Mouse (Mus musculus) liver, embryonic 14.5 days (tissue): ENCODE data around the gene Lpp.

Source experiments
- CTCF ChIP-seq: IDR thresholded peaks from 2 replicates; pipeline ENCODE4 v1.5.1; 2016; ENCODE audit warnings: antibody characterized with exemption, low read depth, control low read depth
- EP300 ChIP-seq: IDR thresholded peaks from 2 replicates; pipeline ENCODE4 v1.6.1; 2016; ENCODE audit warnings: antibody characterized with exemption, low read depth

GRCm38 (mm10) chr16:24495461-24495860, 102.2 kb downstream of the Lpp start:
- TF ChIP-seq CTCF (no peak), EP300 (no peak)
